Mouse (Mus musculus): ENCODE data around the gene Hrh2. TPM values are rescaled to one million over a fixed set of nuclear protein-coding genes. Genes with fewer than 3 reads are reported as not detected.

Gene Hrh2
- polyA plus RNA-seq, 1 experiment from 2014 or later, result not detected

- H3K9ac ChIP-seq (replicated peaks), result no peak overlapping the region
- no peak overlapping the region for H3K27ac ChIP-seq
- 75% methylated on average over 8 of the region's 8 CpGs for whole genome bisulfite sequencing
- H3K4me1 ChIP-seq (replicated peaks), result no peaks in the 10 kb centered on the region; the same call in 1 of the 2 replicates
- H3K9me3 ChIP-seq, result no peaks in the 10 kb centered on the region
- H3K27me3 ChIP-seq, result peaks cover 14% of the 10 kb centered on the region
- H3K4me3 ChIP-seq (replicated peaks), result no peak overlapping the region
- H3K4me2 ChIP-seq, result no peak overlapping the region
- no peaks in the 10 kb centered on the region for H3K36me3 ChIP-seq
- ATAC-seq (ENCODE audit: insufficient number of reproducible peaks, insufficient read depth, low FRiP score, low TSS enrichment, low read depth), result no peak
These were observed 77.7 kb downstream of the Hrh2 start for GRCm38 (mm10) chr13:54269628-54270027.

GRCm38 (mm10) chr13:54272076-54272475 lies 80.1 kb downstream of the Hrh2 start:
- Histone ChIP-seq H3K9ac (replicated peaks) (no peak overlapping the region), H3K4me3 (replicated peaks) (no peak overlapping the region), H3K27ac (no peak overlapping the region), H3K36me3 (no peaks in the 10 kb centered on the region), H3K27me3 (peaks cover 7% of the 10 kb centered on the region; the same call in 1 of the 2 replicates), H3K9me3 (no peaks in the 10 kb centered on the region), H3K4me2 (no peak overlapping the region), H3K4me1 (replicated peaks) (no peaks in the 10 kb centered on the region)
- no peak for ATAC-seq (ENCODE audit: insufficient number of reproducible peaks, insufficient read depth, low FRiP score, low TSS enrichment, low read depth)
- WGBS, result 90% methylated on average over 7 of the region's 7 CpGs

- no peak for ATAC-seq (ENCODE audit: insufficient number of reproducible peaks, insufficient read depth, low FRiP score, low TSS enrichment, low read depth)
- peaks cover 25% of the 10 kb centered on the region for H3K27me3 ChIP-seq
- no peak overlapping the region for H3K4me2 ChIP-seq
- H3K9ac ChIP-seq (replicated peaks), result no peak overlapping the region
- H3K4me1 ChIP-seq (replicated peaks), result peaks cover 11% of the 10 kb centered on the region
- H3K9me3 ChIP-seq, result peaks cover 4% of the 10 kb centered on the region; the same call in 1 of the 2 replicates
- H3K27ac ChIP-seq, result no peak overlapping the region
- WGBS, result 87% methylated on average over 6 of the region's 6 CpGs
- H3K4me3 ChIP-seq (replicated peaks), result no peak overlapping the region
- H3K36me3 ChIP-seq, result no peaks in the 10 kb centered on the region
These were observed 85.5 kb downstream of the Hrh2 start for GRCm38 (mm10) chr13:54277406-54277805.

GRCm38 (mm10) chr13:54280366-54280765 lies 88.4 kb downstream of the Hrh2 start:
- ATAC-seq (ENCODE audit: insufficient number of reproducible peaks, insufficient read depth, low FRiP score, low TSS enrichment, low read depth), result no peak
- Histone ChIP-seq H3K36me3 (no peaks in the 10 kb centered on the region), H3K4me2 (no peak overlapping the region), H3K9ac (replicated peaks) (no peak overlapping the region), H3K9me3 (peaks cover 4% of the 10 kb centered on the region; the same call in 1 of the 2 replicates), H3K27ac (no peak overlapping the region), H3K4me1 (replicated peaks) (peaks cover 17% of the 10 kb centered on the region), H3K4me3 (replicated peaks) (no peak overlapping the region), H3K27me3 (peaks cover 45% of the 10 kb centered on the region)
- WGBS, result 87% methylated on average over 7 of the region's 7 CpGs

- H3K9me3 ChIP-seq, result peaks cover 4% of the 10 kb centered on the region; the same call in 1 of the 2 replicates
- WGBS, result 68% methylated on average over 7 of the region's 7 CpGs
- H3K27me3 ChIP-seq, result peaks cover 45% of the 10 kb centered on the region
- H3K36me3 ChIP-seq, result no peaks in the 10 kb centered on the region
- peaks cover 17% of the 10 kb centered on the region for H3K4me1 ChIP-seq (replicated peaks)
- H3K9ac ChIP-seq (replicated peaks), result no peak overlapping the region
- H3K4me2 ChIP-seq, result no peak overlapping the region
- no peak overlapping the region for H3K4me3 ChIP-seq (replicated peaks)
- H3K27ac ChIP-seq, result no peak overlapping the region
- ATAC-seq (ENCODE audit: insufficient number of reproducible peaks, insufficient read depth, low FRiP score, low TSS enrichment, low read depth), result no peak
These were observed 89.2 kb downstream of the Hrh2 start for GRCm38 (mm10) chr13:54281149-54281548.

GRCm38 (mm10) chr13:54281623-54282022 lies 89.7 kb downstream of the Hrh2 start:
- H3K4me1 ChIP-seq (replicated peaks), result peaks cover 17% of the 10 kb centered on the region
- H3K4me3 ChIP-seq (replicated peaks), result no peak overlapping the region
- no peak overlapping the region for H3K9ac ChIP-seq (replicated peaks)
- ATAC-seq (ENCODE audit: insufficient number of reproducible peaks, insufficient read depth, low FRiP score, low TSS enrichment, low read depth), result no peak
- no peaks in the 10 kb centered on the region for H3K36me3 ChIP-seq
- H3K27ac ChIP-seq, result no peak overlapping the region
- H3K4me2 ChIP-seq, result no peak overlapping the region
- peaks cover 45% of the 10 kb centered on the region for H3K27me3 ChIP-seq
- peaks cover 4% of the 10 kb centered on the region; the same call in 1 of the 2 replicates for H3K9me3 ChIP-seq
- WGBS, result 27% methylated on average over 8 of the region's 8 CpGs

GRCm38 (mm10) chr13:54282149-54282860 lies 90.4 kb downstream of the Hrh2 start:
- WGBS, result 12% methylated on average over 17 of the region's 17 CpGs
- no peaks in the 10 kb centered on the region for H3K36me3 ChIP-seq
- H3K9ac ChIP-seq (replicated peaks), result no peak overlapping the region
- H3K4me1 ChIP-seq (replicated peaks), result peaks cover 17% of the 10 kb centered on the region
- no peak for ATAC-seq (ENCODE audit: insufficient number of reproducible peaks, insufficient read depth, low FRiP score, low TSS enrichment, low read depth)
- H3K27ac ChIP-seq, result no peak overlapping the region
- H3K4me2 ChIP-seq, result peak overlapping the region; percentile 53
- peaks cover 4% of the 10 kb centered on the region; the same call in 1 of the 2 replicates for H3K9me3 ChIP-seq
- peak overlapping the region; percentile 27 for H3K4me3 ChIP-seq (replicated peaks)
- H3K27me3 ChIP-seq, result peaks cover 45% of the 10 kb centered on the region

GRCm38 (mm10) chr13:54282861-54283206 lies 90.9 kb downstream of the Hrh2 start:
- Histone ChIP-seq H3K27ac (no peak overlapping the region), H3K9me3 (peaks cover 3% of the 10 kb centered on the region; the same call in 1 of the 2 replicates), H3K9ac (replicated peaks) (no peak overlapping the region), H3K36me3 (no peaks in the 10 kb centered on the region), H3K4me3 (replicated peaks) (peak overlapping the region; percentile 27), H3K4me2 (peak overlapping the region; percentile 53), H3K27me3 (peaks cover 45% of the 10 kb centered on the region), H3K4me1 (replicated peaks) (peaks cover 17% of the 10 kb centered on the region)
- 1% methylated on average over 10 of the region's 10 CpGs for WGBS
- ATAC-seq (ENCODE audit: insufficient number of reproducible peaks, insufficient read depth, low FRiP score, low TSS enrichment, low read depth), result no peak

Other genes with a start within 250 kb of the Hrh2 start
- gene Drd1, start 136.4 kb upstream of the Hrh2 start, polyA plus RNA-seq (2016; fragmentation: Nextera tagmentation; extraction: Ambion mirVana), result 0.20 TPM in 1 of 2 replicates, not detected in the other
- 57.0 and 57.6 TPM in 2 replicates for gene Sfxn1, start 120.3 kb upstream of the Hrh2 start, polyA plus RNA-seq (2016; fragmentation: Nextera tagmentation; extraction: Ambion mirVana)
- gene Cplx2, start 179.2 kb downstream of the Hrh2 start, polyA plus RNA-seq (2016; fragmentation: Nextera tagmentation; extraction: Ambion mirVana), result 3.0 and 3.1 TPM in 2 replicates

All from limb, embryonic 12.5 days (tissue).